Mouse (Mus musculus): ENCODE results near the gene Acot4. TPM values are rescaled to one million over a fixed set of nuclear protein-coding genes. Genes with fewer than 3 reads are reported as not detected.
"Not testable (repeated sequence)": the region's sequence is repeated elsewhere in the genome, so short reads cannot be mapped to it uniquely, and the experiment has no call there.

The Acot4 gene
- total RNA-seq, 1 experiment, result 0.04 TPM

DNA sequence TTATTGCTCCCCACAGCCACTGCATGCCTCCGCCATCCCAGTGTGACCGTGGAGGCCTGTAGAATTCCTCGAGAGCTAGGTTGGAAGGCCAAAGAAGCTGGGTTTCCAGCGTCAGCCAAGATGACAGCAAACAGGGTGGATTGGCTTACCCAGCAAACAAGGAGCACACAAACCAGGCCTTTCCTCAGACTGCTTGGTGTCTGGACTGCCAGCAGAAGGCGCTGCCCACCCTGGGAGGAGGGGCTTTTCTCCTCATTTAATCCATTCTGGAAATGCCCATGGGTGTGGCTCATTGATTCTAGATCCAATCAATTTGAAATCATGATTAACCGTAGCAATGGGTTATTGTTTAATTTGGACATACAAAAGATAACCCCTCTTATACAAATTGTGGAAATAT, 25.0 kb upstream of the Acot4 start:
- H3K9ac ChIP-seq (ENCODE audit: insufficient read depth, low read depth, low read length, poor library complexity, severe bottlenecking), result no peak overlapping the region
- no peaks in the 10 kb centered on the region; the same call in 1 of the 2 replicates for H3K36me3 ChIP-seq (ENCODE audit: control insufficient read depth, insufficient read depth, low read length, poor library complexity, severe bottlenecking)
- in situ Hi-C loops (cut with MboI; ENCODE audit: low sequenced_read_pairs in 2 of 2, unreplicated experiment in 2 of 2), result no loop called here
- no peaks in the 10 kb centered on the region; the same call in 1 of the 2 replicates for H3K9me3 ChIP-seq (ENCODE audit: control insufficient read depth, insufficient read depth, low read depth, low read length)
- TF ChIP-seq CHD2 (IDR thresholded peaks at IDR 0.05; ENCODE audit: low read depth, low read length) (no peak), ZC3H11A (IDR thresholded peaks at IDR 0.05; ENCODE audit: borderline replicate concordance, low read depth, low read length) (no peak), ZNF384 (IDR thresholded peaks at IDR 0.05; ENCODE audit: low read depth, low read length) (no peak)
- no peak for DNase-seq (ENCODE audit: low read depth, low spot score)
- no peak overlapping the region for H3K27ac ChIP-seq (ENCODE audit: insufficient read depth, low read depth, low read length, poor library complexity, severe bottlenecking)
- no peak overlapping the region for H3K4me3 ChIP-seq (ENCODE audit: insufficient read depth in 1 of 2, low read depth in 1 of 2, low read length in 2 of 2, poor library complexity in 1 of 2, severe bottlenecking in 1 of 2)
- H3K4me1 ChIP-seq (ENCODE audit: control insufficient read depth in 2 of 2, insufficient read depth in 2 of 2, low read length in 2 of 2, poor library complexity in 1 of 2), result peaks cover 0 to 2% of the 10 kb centered on the region in 2 experiments; a peak in 2 of 4 replicates

DNA sequence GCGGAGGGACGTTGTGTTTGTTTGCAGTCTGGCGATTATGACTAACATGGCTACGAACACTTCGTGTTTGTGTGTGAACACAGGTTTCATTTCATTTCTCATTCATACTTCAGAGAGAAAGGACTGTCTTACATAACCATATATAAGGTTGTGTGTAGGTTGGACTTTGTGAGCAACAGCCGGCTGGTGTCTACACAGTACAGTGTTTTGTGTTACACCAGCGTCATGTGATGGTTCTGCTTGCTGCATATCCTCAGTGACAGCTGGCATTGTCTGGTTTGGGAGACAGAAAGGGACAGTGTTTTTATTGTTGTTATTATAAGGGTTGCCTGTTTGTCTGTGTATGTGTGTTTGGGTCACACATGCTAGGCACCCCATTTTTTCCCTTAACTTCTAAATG, 24.5 kb upstream of the Acot4 start:
- in situ Hi-C loops (cut with MboI; ENCODE audit: low sequenced_read_pairs in 2 of 2, unreplicated experiment in 2 of 2), result no loop called here
- Histone ChIP-seq H3K36me3 (ENCODE audit: control insufficient read depth, insufficient read depth, low read length, poor library complexity, severe bottlenecking) (no peaks in the 10 kb centered on the region; the same call in 1 of the 2 replicates), H3K4me3 (ENCODE audit: insufficient read depth in 1 of 2, low read depth in 1 of 2, low read length in 2 of 2, poor library complexity in 1 of 2, severe bottlenecking in 1 of 2) (no peak overlapping the region), H3K9ac (ENCODE audit: insufficient read depth, low read depth, low read length, poor library complexity, severe bottlenecking) (no peak overlapping the region), H3K4me1 (ENCODE audit: control insufficient read depth in 2 of 2, insufficient read depth in 2 of 2, low read length in 2 of 2, poor library complexity in 1 of 2) (peaks cover 0 to 2% of the 10 kb centered on the region in 2 experiments; a peak in 2 of 4 replicates), H3K27ac (ENCODE audit: insufficient read depth, low read depth, low read length, poor library complexity, severe bottlenecking) (no peak overlapping the region), H3K9me3 (ENCODE audit: control insufficient read depth, insufficient read depth, low read depth, low read length) (no peaks in the 10 kb centered on the region; the same call in 1 of the 2 replicates)
- TF ChIP-seq ZC3H11A (IDR thresholded peaks at IDR 0.05; ENCODE audit: borderline replicate concordance, low read depth, low read length) (no peak), MAFK (IDR thresholded peaks at IDR 0.05; ENCODE audit: insufficient read depth, low read depth, low read length) (no peak), ZNF384 (IDR thresholded peaks at IDR 0.05; ENCODE audit: low read depth, low read length) (no peak), HCFC1 (IDR thresholded peaks at IDR 0.05; ENCODE audit: borderline replicate concordance, insufficient read depth, low read length) (no peak)
- DNase-seq (ENCODE audit: low read depth, low spot score), result no peak

DNA sequence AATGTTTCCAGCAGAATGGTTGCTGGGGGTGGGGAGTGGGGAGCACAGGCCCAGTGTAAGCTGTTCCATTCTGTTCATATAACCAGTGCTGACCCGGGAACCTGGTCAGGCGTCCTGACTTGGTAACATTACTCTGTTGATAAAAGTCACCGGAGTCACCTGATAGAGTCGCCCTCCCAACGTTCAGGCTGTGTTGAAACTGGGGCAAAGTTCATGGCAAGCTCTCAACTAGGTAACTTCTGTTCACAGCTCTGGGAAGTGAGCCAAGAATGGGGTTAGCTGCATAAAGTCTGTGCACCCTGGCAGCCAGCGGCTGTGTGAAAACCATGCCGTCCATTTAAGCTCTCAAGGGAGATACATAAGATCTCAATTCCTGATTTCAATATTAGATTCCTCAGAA, 17.7 kb upstream of the Acot4 start:
- DNase-seq (ENCODE audit: low read depth, low spot score); H3K4me3 ChIP-seq (ENCODE audit: insufficient read depth in 1 of 2, low read depth in 1 of 2, low read length in 2 of 2, poor library complexity in 1 of 2, severe bottlenecking in 1 of 2); H3K9ac ChIP-seq (ENCODE audit: insufficient read depth, low read depth, low read length, poor library complexity, severe bottlenecking); H3K27ac ChIP-seq (ENCODE audit: insufficient read depth, low read depth, low read length, poor library complexity, severe bottlenecking); H3K9me3 ChIP-seq (ENCODE audit: control insufficient read depth, insufficient read depth, low read depth, low read length); H3K36me3 ChIP-seq (ENCODE audit: control insufficient read depth, insufficient read depth, low read length, poor library complexity, severe bottlenecking); H3K4me1 ChIP-seq (ENCODE audit: control insufficient read depth in 2 of 2, insufficient read depth in 2 of 2, low read length in 2 of 2, poor library complexity in 1 of 2); in situ Hi-C loops (cut with MboI; ENCODE audit: low sequenced_read_pairs in 2 of 2, unreplicated experiment in 2 of 2): not testable (repeated sequence)

DNA sequence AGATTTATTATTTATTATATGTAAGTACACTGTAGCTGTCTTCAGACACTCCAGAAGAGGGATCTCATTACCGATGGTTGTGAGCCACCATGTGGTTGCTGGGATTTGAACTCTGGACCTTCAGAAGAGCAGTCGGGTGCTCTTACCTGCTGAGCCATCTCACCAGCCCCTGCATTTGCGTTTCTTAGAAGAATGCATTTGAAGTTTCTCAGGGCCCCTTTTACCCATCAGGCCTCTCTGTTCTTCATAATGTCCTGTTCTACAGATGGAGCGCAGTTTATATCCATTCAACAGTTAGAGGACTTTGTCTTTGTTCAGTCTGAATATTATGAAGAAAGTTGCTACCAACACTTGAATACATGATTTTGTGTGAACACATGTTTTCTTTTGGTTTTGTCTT, 15.9 kb upstream of the Acot4 start:
- DNase-seq (ENCODE audit: low read depth, low spot score); H3K27ac ChIP-seq (ENCODE audit: insufficient read depth, low read depth, low read length, poor library complexity, severe bottlenecking); H3K4me1 ChIP-seq (ENCODE audit: control insufficient read depth in 2 of 2, insufficient read depth in 2 of 2, low read length in 2 of 2, poor library complexity in 1 of 2); H3K4me3 ChIP-seq (ENCODE audit: insufficient read depth in 1 of 2, low read depth in 1 of 2, low read length in 2 of 2, poor library complexity in 1 of 2, severe bottlenecking in 1 of 2); H3K36me3 ChIP-seq (ENCODE audit: control insufficient read depth, insufficient read depth, low read length, poor library complexity, severe bottlenecking); H3K9ac ChIP-seq (ENCODE audit: insufficient read depth, low read depth, low read length, poor library complexity, severe bottlenecking); in situ Hi-C loops (cut with MboI; ENCODE audit: low sequenced_read_pairs in 2 of 2, unreplicated experiment in 2 of 2); H3K9me3 ChIP-seq (ENCODE audit: control insufficient read depth, insufficient read depth, low read depth, low read length): not testable (repeated sequence)

DNA sequence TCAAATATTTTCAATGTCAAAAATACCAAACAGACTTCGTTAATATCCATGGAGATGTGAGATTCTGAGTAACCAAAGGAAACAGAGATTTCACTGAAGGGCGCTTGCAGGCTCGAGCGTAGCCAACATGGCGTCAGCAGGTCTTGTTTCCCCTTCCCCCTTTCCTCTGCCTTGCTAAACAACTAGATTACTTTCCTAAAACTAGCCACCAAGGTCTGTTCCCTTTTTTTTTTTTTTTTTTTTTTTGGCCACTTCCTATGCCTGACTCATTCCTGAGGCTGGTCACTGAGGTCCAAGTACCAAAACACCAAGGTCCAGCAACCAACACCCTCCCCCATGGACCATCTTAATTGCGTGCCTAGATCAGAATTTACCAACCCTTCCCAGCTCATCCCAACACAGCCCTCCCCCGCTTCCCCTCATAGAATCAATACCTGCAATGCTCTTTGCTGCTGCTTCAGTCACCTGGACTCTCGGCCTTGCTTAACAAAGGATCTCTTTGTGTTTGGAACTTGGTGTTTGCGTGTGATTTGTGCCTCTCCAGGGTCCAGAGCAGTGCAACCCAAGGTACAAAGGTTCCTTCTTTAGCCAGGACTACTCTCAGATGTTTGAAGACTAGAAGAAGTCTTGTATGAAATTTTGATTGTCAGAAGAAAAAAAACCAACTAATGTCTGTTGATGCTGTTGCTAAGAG, 15.0 kb upstream of the Acot4 start:
- in situ Hi-C loops (cut with MboI; ENCODE audit: low sequenced_read_pairs in 2 of 2, unreplicated experiment in 2 of 2), result no loop called here
- Histone ChIP-seq H3K4me1 (ENCODE audit: control insufficient read depth in 2 of 2, insufficient read depth in 2 of 2, low read length in 2 of 2, poor library complexity in 1 of 2) (no peaks in the 10 kb centered on the region), H3K4me3 (ENCODE audit: insufficient read depth in 1 of 2, low read depth in 1 of 2, low read length in 2 of 2, poor library complexity in 1 of 2, severe bottlenecking in 1 of 2) (no peak overlapping the region), H3K9me3 (ENCODE audit: control insufficient read depth, insufficient read depth, low read depth, low read length) (no peaks in the 10 kb centered on the region; the same call in 1 of the 2 replicates), H3K27ac (ENCODE audit: insufficient read depth, low read depth, low read length, poor library complexity, severe bottlenecking) (no peak overlapping the region), H3K36me3 (ENCODE audit: control insufficient read depth, insufficient read depth, low read length, poor library complexity, severe bottlenecking) (no peaks in the 10 kb centered on the region), H3K9ac (ENCODE audit: insufficient read depth, low read depth, low read length, poor library complexity, severe bottlenecking) (no peak overlapping the region)
- no peak for TF ChIP-seq MAFK (IDR thresholded peaks at IDR 0.05; ENCODE audit: insufficient read depth, low read depth, low read length)
- no peak for DNase-seq (ENCODE audit: low read depth, low spot score)
